Mouse (Mus musculus) left cerebral cortex, adult 2 months (tissue): Measurements from ENCODE around the gene Serac1. TPM values are rescaled to one million over a fixed set of nuclear protein-coding genes. Genes with fewer than 3 reads are reported as not detected.
A peak's percentile ranks its signal among the peaks of the same experiment; 100 is the strongest.

ENCODE experiments used
- DNase-seq, 2 experiments: peaks; one replicate each; pipeline ENCODE4 v3.0.0; 2021 to 2022; ENCODE audit warnings: low spot score in 2 of 2, mixed read lengths in 1 of 2; ENCODE audit errors: extremely low spot score in 1 of 2
- H3K27ac ChIP-seq: fragments of 200-600 bp; 2 replicates; pipeline ENCODE4 v1.8.1; 2022
- H3K4me3 ChIP-seq: fragments of 200-600 bp; 2 replicates; pipeline ENCODE4 v1.8.1; 2022
- CTCF ChIP-seq: fragments of 200-600 bp; IDR thresholded peaks from 2 replicates; pipeline ENCODE4 v1.8.1; 2022; ENCODE audit warnings: antibody characterized with exemption, mild to moderate bottlenecking, moderate library complexity
- intact Hi-C: fragments of 180-260 bp; cut with DNase I; formaldehyde crosslinking; loops from one replicate; pipeline ENCODE4 v1.15.1; 2025
- total RNA-seq, 2 experiments: library from RNA; stranded (reverse); gene quantifications; 2 replicates each; pipeline ENCODE4 v1.2.3; 2021

Gene Serac1
- total RNA-seq, 2 experiments from 2014 or later = 17.5 to 17.7 TPM

GRCm38 (mm10) chr17:6001389-6001788 lies 78.2 kb downstream of the Serac1 start:
- TF ChIP-seq CTCF = no peak
- peak overlapping the region; percentile 26 for H3K27ac ChIP-seq
- no peak for DNase-seq
- intact Hi-C loops = no loop called here
- no peak overlapping the region for H3K4me3 ChIP-seq

- no peak for TF ChIP-seq CTCF
- H3K27ac ChIP-seq = peak overlapping the region; percentile 47; the same call in 1 of the 2 replicates
- H3K4me3 ChIP-seq = no peak overlapping the region
- intact Hi-C loops = no loop called here
- DNase-seq = no peak
Observed at GRCm38 (mm10) chr17:6000864-6001319, 78.6 kb downstream of the Serac1 start.

GRCm38 (mm10) chr17:5999039-5999543 lies 80.5 kb downstream of the Serac1 start:
- no peak overlapping the region for H3K4me3 ChIP-seq
- no peak for TF ChIP-seq CTCF
- intact Hi-C loops = loop anchor here (1.0 kb wide), 1 partner anchor 23 kb away; no protein-coding TSS in a partner anchor
- H3K27ac ChIP-seq = no peak overlapping the region
- no peak for DNase-seq

GRCm38 (mm10) chr17:5998235-5998500 lies 81.4 kb downstream of the Serac1 start:
- intact Hi-C loops = no loop called here
- no peak for DNase-seq
- Histone ChIP-seq H3K27ac (no peak overlapping the region), H3K4me3 (no peak overlapping the region)
- no peak for TF ChIP-seq CTCF

- intact Hi-C loops = no loop called here
- DNase-seq = no peak
- no peak overlapping the region for H3K4me3 ChIP-seq
- TF ChIP-seq CTCF = no peak
- H3K27ac ChIP-seq = peak overlapping the region; percentile 50
Observed at GRCm38 (mm10) chr17:5997380-5998234, 81.9 kb downstream of the Serac1 start.

GRCm38 (mm10) chr17:5996589-5996988 lies 83.0 kb downstream of the Serac1 start:
- Histone ChIP-seq H3K27ac (no peak overlapping the region), H3K4me3 (no peak overlapping the region)
- intact Hi-C loops = no loop called here
- no peak for TF ChIP-seq CTCF
- no peak for DNase-seq

- no peak overlapping the region for H3K4me3 ChIP-seq
- intact Hi-C loops = no loop called here
- DNase-seq = peak in 1 of 2 experiments; percentile 37
- H3K27ac ChIP-seq = peak overlapping the region; percentile 73
- no peak for TF ChIP-seq CTCF
Observed at GRCm38 (mm10) chr17:5994606-5995005, 84.9 kb downstream of the Serac1 start.

- intact Hi-C loops = no loop called here
- no peak overlapping the region for H3K27ac ChIP-seq
- TF ChIP-seq CTCF = no peak; the same call in 1 of the 2 replicates
- no peak overlapping the region for H3K4me3 ChIP-seq
- DNase-seq = no peak
Observed at GRCm38 (mm10) chr17:5993581-5994260, 85.8 kb downstream of the Serac1 start.

GRCm38 (mm10) chr17:5992866-5993580 lies 86.5 kb downstream of the Serac1 start:
- no peak for TF ChIP-seq CTCF
- DNase-seq = no peak
- no peak overlapping the region for H3K27ac ChIP-seq
- intact Hi-C loops = no loop called here
- no peak overlapping the region for H3K4me3 ChIP-seq

Other genes with a start within 250 kb of the Serac1 start
- gene Snx9, start 238.4 kb downstream of the Serac1 start, total RNA-seq = 10 to 100 TPM; 14.7 to 16.6 TPM
- 100 to 1,000 TPM; 130 to 132 TPM for gene Synj2, start 138.5 kb downstream of the Serac1 start, total RNA-seq
- gene Gtf2h5, start within 50 bp of the Serac1 start, total RNA-seq = 100 to 1,000 TPM; 103 to 106 TPM
- gene Tulp4, start 26.7 kb upstream of the Serac1 start, total RNA-seq = 100 to 1,000 TPM; 342 to 345 TPM
- gene Tmem181a, start 177.1 kb upstream of the Serac1 start, total RNA-seq = 10 to 100 TPM; 62.8 to 63.6 TPM
- 10 to 100 TPM; 12.2 to 17.0 TPM for gene Dynlt1a, start 237.8 kb upstream of the Serac1 start, total RNA-seq